Mouse (Mus musculus) testis, adult 2 months (tissue): ENCODE measurements around the gene Atp5d. TPM values are rescaled to one million over a fixed set of nuclear protein-coding genes. Genes with fewer than 3 reads are reported as not detected.
A peak's percentile ranks its signal among the peaks of the same experiment; 100 is the strongest.
"Not testable (repeated sequence)": the region's sequence is repeated elsewhere in the genome, so short reads cannot be mapped to it uniquely, and the experiment has no call there.

ENCODE experiments used
- H3K27ac ChIP-seq: fragments of 200-500 bp; 2 replicates; pipeline ENCODE4 v1.5.1; 2012; ENCODE audit warnings: low read depth, low read length; ENCODE audit not compliant: control insufficient read depth, insufficient read depth
- H3K27me3 ChIP-seq: fragments of 200-500 bp; 2 replicates; pipeline ENCODE4 v1.6.1; 2012; ENCODE audit warnings: mild to moderate bottlenecking, low read length, moderate library complexity; ENCODE audit not compliant: control insufficient read depth, insufficient read depth
- H3K36me3 ChIP-seq: fragments of 200-500 bp; 2 replicates; pipeline ENCODE4 v1.6.1; 2012; ENCODE audit warnings: mild to moderate bottlenecking, low read length; ENCODE audit not compliant: control insufficient read depth, insufficient read depth
- H3K4me1 ChIP-seq: fragments of 200-500 bp; 2 replicates; pipeline ENCODE4 v1.6.1; 2012; ENCODE audit warnings: low read length; ENCODE audit not compliant: control insufficient read depth, insufficient read depth
- H3K4me3 ChIP-seq: fragments of 200-500 bp; 2 replicates; pipeline ENCODE4 v1.5.1; 2012; ENCODE audit warnings: low read depth, mild to moderate bottlenecking, low read length, moderate library complexity, mixed read lengths; ENCODE audit not compliant: control insufficient read depth
- CTCF ChIP-seq: fragments of 200-500 bp; IDR thresholded peaks from 2 replicates; pipeline ENCODE4 v1.5.1; 2012; ENCODE audit warnings: low read depth, mild to moderate bottlenecking, inconsistent platforms, low read length, moderate library complexity; ENCODE audit not compliant: control insufficient read depth, insufficient read depth, insufficient replicate concordance
- POLR2A ChIP-seq: fragments of 200-500 bp; IDR thresholded peaks from 2 replicates; pipeline ENCODE4 v1.6.1; 2012; ENCODE audit warnings: low read depth, mild to moderate bottlenecking, inconsistent platforms, low read length, moderate library complexity; ENCODE audit not compliant: control insufficient read depth
- polyA plus RNA-seq: library from polyadenylated mRNA; depleted of rRNA; stranded (reverse); fragments of >200 nt; gene quantifications from 2 replicates; pipeline ENCODE4 v1.2.3, GENCODE M21; 2012

The Atp5d gene
- polyA plus RNA-seq, 1 experiment: 241 TPM

DNA sequence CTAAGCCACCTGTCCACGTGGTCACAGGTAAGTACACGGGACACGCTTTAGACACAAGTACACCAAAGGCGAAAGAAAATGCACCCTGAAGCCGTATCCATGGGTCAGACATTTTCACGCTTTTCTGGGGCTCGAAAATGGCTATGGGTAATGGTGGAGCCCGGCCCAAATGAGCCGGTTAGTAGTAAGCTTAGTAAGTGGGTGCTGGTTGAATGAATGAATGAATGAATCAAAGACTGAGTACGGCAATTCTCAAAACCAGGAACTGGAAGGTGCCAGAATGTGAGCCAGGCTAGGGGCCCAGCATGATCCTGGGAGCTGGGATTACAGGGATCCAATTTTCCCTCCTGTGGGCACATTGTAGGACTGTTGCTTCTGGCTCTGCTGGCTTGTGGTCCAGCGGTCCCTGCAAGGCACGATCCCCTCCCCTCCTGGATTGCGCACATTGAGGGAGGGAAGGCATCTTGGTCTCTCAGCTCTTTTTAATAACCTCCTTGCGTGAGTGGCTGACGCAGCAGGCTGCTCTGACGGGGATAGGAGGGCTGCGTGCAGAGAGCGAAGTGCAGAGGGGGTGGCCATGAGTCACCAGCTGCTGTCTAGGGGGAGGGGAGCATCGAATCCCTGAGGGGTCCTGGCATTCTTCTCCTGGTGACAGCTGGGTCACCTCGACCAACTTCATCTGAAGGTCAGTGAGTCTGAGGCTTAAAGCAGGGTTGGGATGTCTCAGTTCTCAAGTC is 27.1 kb downstream of the Atp5d start, which contains the start of gene Cirbp:
Gene Cirbp, plus strand, starts transcription at position 594 of the 737 bp plus-strand sequence.
- H3K27me3 ChIP-seq: no peaks in the 10 kb centered on the region
- peaks cover 2% of the 10 kb centered on the region for H3K36me3 ChIP-seq
- peak within 1 kb of the TSS; percentile 15; the same call in 1 of the 2 replicates for H3K27ac ChIP-seq
- H3K4me1 ChIP-seq: peaks cover 29% of the 10 kb centered on the region
- TF ChIP-seq POLR2A: no peak
- TF ChIP-seq CTCF: no peak
- peak within 1 kb of the TSS; percentile 68 for H3K4me3 ChIP-seq

DNA sequence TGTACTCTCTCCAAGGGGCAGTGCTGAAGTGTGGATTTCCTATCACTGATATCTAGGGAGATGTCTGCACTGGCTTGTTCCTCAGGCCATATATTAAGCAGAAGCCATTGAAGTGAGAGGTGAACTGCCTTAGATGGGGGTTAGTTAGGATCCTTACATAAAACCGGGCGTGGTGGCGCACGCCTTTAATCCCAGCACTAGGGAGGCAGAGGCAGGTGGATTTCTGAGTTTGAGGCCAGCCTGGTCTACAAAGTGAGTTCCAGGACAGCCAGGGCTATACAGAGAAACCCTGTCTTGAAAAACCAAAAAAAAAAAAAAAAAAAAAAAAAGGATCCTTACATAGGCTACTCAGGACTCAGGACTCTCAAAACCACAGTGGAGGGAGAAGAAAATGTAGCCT is 27.7 kb downstream of the Atp5d start:
- H3K4me3 ChIP-seq, H3K27ac ChIP-seq, H3K36me3 ChIP-seq, H3K27me3 ChIP-seq: not testable (repeated sequence)
- peaks cover 24% of the 10 kb centered on the region for H3K4me1 ChIP-seq

DNA sequence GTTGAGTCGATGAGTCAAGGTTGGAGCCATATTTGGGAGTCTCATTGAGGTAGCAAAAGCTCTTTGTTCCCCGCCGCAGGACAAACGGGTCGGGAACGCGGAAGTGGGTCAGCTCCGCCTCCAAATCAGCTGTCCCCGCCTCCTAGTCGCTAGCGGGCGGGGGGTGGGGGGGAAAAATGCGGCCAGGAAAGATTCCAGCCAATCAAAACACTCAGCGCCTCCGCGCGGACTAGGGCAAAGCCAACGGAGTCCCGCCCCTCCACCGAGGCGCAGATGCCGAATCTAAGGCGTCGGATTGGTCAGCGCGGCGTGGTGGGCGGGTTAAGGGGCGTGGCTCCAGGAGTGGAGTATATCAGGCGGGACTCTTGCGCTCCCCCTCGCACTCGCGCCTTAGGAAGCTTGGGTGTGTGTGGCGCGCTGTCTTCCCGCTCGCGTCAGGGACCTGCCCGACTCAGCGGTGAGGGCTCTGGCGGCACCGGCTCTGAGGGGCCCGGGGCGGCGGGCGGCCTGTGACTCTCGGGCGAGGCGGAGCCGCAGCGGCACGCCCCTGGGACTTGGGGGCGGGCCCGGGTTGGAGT is 29.1 kb downstream of the Atp5d start:
- TF ChIP-seq CTCF (no peak), POLR2A (peak; percentile 100)
- no peaks in the 10 kb centered on the region for H3K27me3 ChIP-seq
- H3K36me3 ChIP-seq: peaks cover 4% of the 10 kb centered on the region
- peaks cover 30% of the 10 kb centered on the region for H3K4me1 ChIP-seq
- peak overlapping the region; percentile 91 for H3K4me3 ChIP-seq
- H3K27ac ChIP-seq: peak overlapping the region; percentile 99

DNA sequence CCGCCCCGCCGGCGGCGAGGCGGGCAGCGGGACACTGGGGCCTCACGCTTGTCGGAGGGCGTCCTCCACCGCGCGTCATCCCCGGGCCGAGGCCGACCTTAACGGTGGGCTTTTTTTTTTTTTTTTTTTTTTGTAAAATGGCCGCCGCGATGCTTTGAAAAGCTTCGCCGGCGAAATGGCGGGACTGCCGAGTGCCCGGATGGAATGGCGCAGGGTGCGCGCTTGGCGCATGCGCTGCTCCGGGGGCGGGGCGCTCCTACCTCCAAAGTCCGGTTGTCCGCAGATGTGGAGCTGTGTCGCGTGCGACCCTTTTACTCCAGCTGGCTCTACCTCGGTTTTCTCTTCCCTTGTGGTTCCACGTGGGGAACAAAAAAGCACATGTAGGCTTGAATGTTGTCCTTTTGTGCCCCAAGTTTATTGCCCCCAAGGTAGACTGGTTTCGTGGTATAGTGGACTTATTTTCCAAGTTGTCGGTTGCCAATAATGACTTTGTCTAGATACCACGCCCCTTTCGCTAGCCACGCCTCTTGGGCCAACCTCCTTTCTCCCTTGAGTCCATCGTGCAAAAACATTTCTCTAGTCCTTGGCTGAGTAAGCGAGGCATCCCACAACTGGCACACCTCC is 29.7 kb downstream of the Atp5d start:
- Histone ChIP-seq H3K36me3 (peaks cover 4% of the 10 kb centered on the region), H3K4me1 (peaks cover 32% of the 10 kb centered on the region), H3K27ac (peak overlapping the region; percentile 99), H3K4me3 (peak overlapping the region; percentile 91), H3K27me3 (no peaks in the 10 kb centered on the region)
- no peak for TF ChIP-seq CTCF
- no peak; the same call in 1 of the 2 replicates for TF ChIP-seq POLR2A

DNA sequence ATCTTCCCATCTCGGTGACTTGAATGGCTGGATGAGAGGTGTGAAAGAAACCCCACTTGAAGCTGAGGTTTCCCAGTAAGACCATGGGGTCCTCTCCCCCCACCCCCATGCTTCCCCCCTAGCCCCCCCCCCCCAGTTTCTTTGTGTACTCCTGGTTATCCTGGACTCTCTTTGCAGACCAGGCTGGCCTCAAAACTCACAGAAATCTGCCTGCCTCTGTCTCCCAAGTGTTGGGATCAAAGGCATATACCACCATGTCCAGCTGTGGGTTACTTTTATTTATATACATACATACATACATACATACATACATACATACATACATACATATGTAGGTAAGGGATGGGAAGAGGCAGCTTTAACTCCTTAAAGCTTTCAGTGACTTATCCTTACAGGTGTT is 30.6 kb downstream of the Atp5d start:
- Histone ChIP-seq H3K4me1 (peaks cover 34% of the 10 kb centered on the region), H3K27ac (no peak overlapping the region), H3K4me3 (no peak overlapping the region), H3K27me3 (no peaks in the 10 kb centered on the region), H3K36me3 (peaks cover 4% of the 10 kb centered on the region)
- no peak for TF ChIP-seq POLR2A
- no peak for TF ChIP-seq CTCF

DNA sequence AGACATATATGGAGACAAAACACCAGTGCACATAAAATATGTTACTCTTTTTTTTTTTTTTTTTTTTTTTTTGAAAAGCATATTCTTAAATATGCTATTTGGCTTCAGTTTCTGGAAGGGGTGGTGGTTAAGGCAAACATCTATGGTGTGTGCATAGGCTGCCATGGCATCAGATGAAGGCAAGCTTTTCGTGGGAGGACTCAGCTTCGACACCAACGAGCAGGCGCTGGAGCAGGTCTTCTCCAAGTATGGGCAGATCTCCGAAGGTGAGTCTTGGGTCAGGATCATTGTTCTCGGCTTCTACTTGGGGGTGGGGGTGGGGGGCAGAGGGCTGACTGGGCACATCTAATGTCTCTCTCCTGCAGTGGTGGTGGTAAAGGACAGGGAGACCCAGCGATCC is 31.2 kb downstream of the Atp5d start:
- Histone ChIP-seq H3K36me3 (peaks cover 4% of the 10 kb centered on the region), H3K4me1 (peaks cover 32% of the 10 kb centered on the region), H3K27ac (no peak overlapping the region), H3K27me3 (no peaks in the 10 kb centered on the region), H3K4me3 (no peak overlapping the region)
- TF ChIP-seq POLR2A (no peak), CTCF (no peak)

DNA sequence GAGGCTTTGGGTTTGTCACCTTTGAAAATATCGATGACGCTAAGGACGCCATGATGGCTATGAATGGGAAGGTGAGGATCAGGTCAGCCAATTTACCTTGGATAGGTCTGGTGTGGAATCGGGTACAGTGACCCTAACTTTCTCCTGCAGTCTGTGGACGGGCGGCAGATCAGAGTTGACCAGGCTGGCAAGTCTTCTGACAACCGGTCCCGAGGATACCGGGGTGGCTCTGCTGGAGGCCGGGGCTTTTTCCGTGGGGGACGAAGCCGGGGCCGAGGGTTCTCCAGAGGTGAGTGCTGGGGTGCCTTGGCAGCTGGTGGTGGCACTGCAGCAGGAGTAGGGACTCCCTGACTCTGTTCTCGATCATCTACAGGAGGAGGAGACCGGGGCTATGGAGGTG is 31.6 kb downstream of the Atp5d start:
- H3K4me1 ChIP-seq: peaks cover 29% of the 10 kb centered on the region
- TF ChIP-seq POLR2A (no peak), CTCF (no peak)
- H3K27ac ChIP-seq: no peak overlapping the region
- H3K27me3 ChIP-seq: no peaks in the 10 kb centered on the region
- peaks cover 4% of the 10 kb centered on the region for H3K36me3 ChIP-seq
- no peak overlapping the region for H3K4me3 ChIP-seq
